Comparison of ENCODE assay signal across 23 mouse cellular contexts in the genomic region with DNA sequence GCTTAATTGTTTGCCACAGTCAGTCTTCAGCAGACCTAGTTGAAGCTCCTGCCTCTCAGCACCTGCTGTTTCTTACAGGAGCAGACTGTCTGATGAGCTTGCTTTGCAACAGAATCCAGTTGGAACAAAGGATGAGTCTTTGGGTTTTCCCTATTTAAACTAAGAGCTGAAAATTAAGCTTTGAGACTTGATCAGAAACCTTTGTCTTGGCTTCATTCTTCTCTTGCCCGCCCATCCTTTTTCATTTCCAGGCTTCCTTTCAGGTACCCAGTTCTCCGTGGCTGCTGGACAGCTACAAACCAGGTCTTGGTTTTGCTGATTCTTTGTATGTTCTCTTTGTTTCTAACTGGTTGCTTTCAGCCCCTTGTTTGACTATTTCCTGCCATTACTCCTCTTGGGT. TPM values are rescaled to one million over a fixed set of nuclear protein-coding genes. Genes with fewer than 3 reads are reported as not detected.
DNase-seq lines count a peak whose midpoint lies in the region; ATAC-seq and TF ChIP-seq lines count a peak whose summit lies in the region.
"Had no signal": no experiment of that assay in that cellular context is flagged by ENCODE, and none has a peak within 500 bp of the region (broad histone marks: within the 10 kb centered on the region; RNA-seq: fewer than 3 reads in every experiment).

No protein-coding gene starts in this region.

- H3K4me1 ChIP-seq in ES-Bruce4 (ENCODE audit: control insufficient read depth, insufficient read depth, low read length) (no peaks in the 10 kb centered on the region), ES-E14 (ENCODE audit: control insufficient read depth in 2 of 2, insufficient read depth in 2 of 2, low read length in 2 of 2, poor library complexity in 1 of 2) (no peaks in the 10 kb centered on the region; a peak in 1 of 4 replicates)
- no peaks in the 10 kb centered on the region for H3K4me1 ChIP-seq in midbrain, embryonic 11.5 days (ENCODE audit: control insufficient read depth, insufficient read depth, low read length)
- H3K4me1 ChIP-seq in forebrain, embryonic 10.5 days, result no peaks in the 10 kb centered on the region
- H3K4me1 ChIP-seq: embryonic facial prominence, embryonic 13.5 days; embryonic facial prominence, embryonic 15.5 days; forebrain, embryonic 12.5 days had no signal

- WGBS in midbrain, embryonic 11.5 days, result 67% methylated on average over 2 of the region's 2 CpGs
- WGBS in forebrain, embryonic 10.5 days, result 70% methylated on average over 2 of the region's 2 CpGs

- in situ Hi-C loops in ES-E14 (cut with MboI; ENCODE audit: low sequenced_read_pairs in 2 of 2, unreplicated experiment in 2 of 2), result no loop called here

- H3K36me3 ChIP-seq in ES-Bruce4 (ENCODE audit: control insufficient read depth, insufficient read depth, low read length, poor library complexity, severe bottlenecking) (no peaks in the 10 kb centered on the region), ES-E14 (ENCODE audit: control insufficient read depth, insufficient read depth, low read length, poor library complexity, severe bottlenecking) (no peaks in the 10 kb centered on the region)
- H3K36me3 ChIP-seq in midbrain, embryonic 11.5 days (ENCODE audit: control insufficient read depth, insufficient read depth, low read length), result no peaks in the 10 kb centered on the region
- no peaks in the 10 kb centered on the region for H3K36me3 ChIP-seq in forebrain, embryonic 10.5 days (replicated peaks)
- H3K36me3 ChIP-seq: embryonic facial prominence, embryonic 13.5 days; embryonic facial prominence, embryonic 15.5 days; forebrain, embryonic 12.5 days had no signal

- no peak for TF ChIP-seq EP300 in ES-Bruce4 (IDR thresholded peaks at IDR 0.05; ENCODE audit: insufficient read depth, low read depth, low read length)

- H3K27ac ChIP-seq in ES-Bruce4 (ENCODE audit: insufficient read depth, low read length) (peak overlapping the region; percentile 42), ES-E14 (ENCODE audit: insufficient read depth, low read depth, low read length, poor library complexity, severe bottlenecking) (no peak overlapping the region)
- no peak overlapping the region for H3K27ac ChIP-seq in midbrain, embryonic 11.5 days (ENCODE audit: low read depth, low read length)
- no peak overlapping the region for H3K27ac ChIP-seq in forebrain, embryonic 10.5 days
- H3K27ac ChIP-seq: embryonic facial prominence, embryonic 13.5 days; embryonic facial prominence, embryonic 15.5 days; forebrain, embryonic 12.5 days had no signal

- H3K9me3 ChIP-seq in ES-Bruce4 (replicated peaks; ENCODE audit: control insufficient read depth, insufficient read depth, low read length, poor library complexity, severe bottlenecking) (peaks cover 3% of the 10 kb centered on the region), ES-E14 (ENCODE audit: control insufficient read depth, insufficient read depth, low read depth, low read length) (no peaks in the 10 kb centered on the region)
- peaks cover 3% of the 10 kb centered on the region; the same call in 1 of the 2 replicates for H3K9me3 ChIP-seq in midbrain, embryonic 11.5 days (ENCODE audit: control insufficient read depth, low read length)
- peaks cover 13% of the 10 kb centered on the region for H3K9me3 ChIP-seq in forebrain, embryonic 10.5 days
- H3K9me3 ChIP-seq: embryonic facial prominence, embryonic 13.5 days; forebrain, embryonic 12.5 days had no signal

- H3K4me3 ChIP-seq in ES-Bruce4 (ENCODE audit: low read depth, low read length), result no peak overlapping the region
- no peak overlapping the region for H3K4me3 ChIP-seq in ES-E14 (ENCODE audit: insufficient read depth in 1 of 2, low read depth in 1 of 2, low read length in 2 of 2, poor library complexity in 1 of 2, severe bottlenecking in 1 of 2)
- no peak overlapping the region for H3K4me3 ChIP-seq in midbrain, embryonic 11.5 days (ENCODE audit: low read depth, low read length)
- no peak overlapping the region for H3K4me3 ChIP-seq in forebrain, embryonic 10.5 days
- H3K4me3 ChIP-seq: embryonic facial prominence, embryonic 13.5 days; embryonic facial prominence, embryonic 15.5 days; forebrain, embryonic 12.5 days had no signal

- no peak for TF ChIP-seq POLR2A in ES-Bruce4 (IDR thresholded peaks at IDR 0.05; ENCODE audit: insufficient read depth, low read length)

- no peak for ATAC-seq in midbrain, embryonic 11.5 days (ENCODE audit: low FRiP score)
- ATAC-seq: CD4-positive, CD25-positive, alpha-beta regulatory T cell, adult 4 months; forebrain, embryonic 14.5 days; forebrain, embryonic 16.5 days had no signal

- H3K4me2 ChIP-seq in midbrain, embryonic 11.5 days, result no peak overlapping the region
- H3K4me2 ChIP-seq: embryonic facial prominence, embryonic 13.5 days; embryonic facial prominence, embryonic 15.5 days; forebrain, embryonic 12.5 days had no signal

- H3K9ac ChIP-seq in ES-Bruce4 (ENCODE audit: low read depth, poor library complexity, severe bottlenecking) (no peak overlapping the region), ES-E14 (ENCODE audit: insufficient read depth, low read depth, low read length, poor library complexity, severe bottlenecking) (no peak overlapping the region)
- H3K9ac ChIP-seq in midbrain, embryonic 11.5 days (ENCODE audit: low read length), result no peak overlapping the region
- H3K9ac ChIP-seq: embryonic facial prominence, embryonic 13.5 days; embryonic facial prominence, embryonic 15.5 days; forebrain, embryonic 12.5 days had no signal

- no peaks in the 10 kb centered on the region for H3K27me3 ChIP-seq in ES-Bruce4 (ENCODE audit: control insufficient read depth, insufficient read depth, low read length, poor library complexity, severe bottlenecking)
- no peaks in the 10 kb centered on the region for H3K27me3 ChIP-seq in midbrain, embryonic 11.5 days (ENCODE audit: control insufficient read depth, insufficient read depth, low read length)
- no peaks in the 10 kb centered on the region for H3K27me3 ChIP-seq in forebrain, embryonic 10.5 days (ENCODE audit: poor library complexity, severe bottlenecking)
- H3K27me3 ChIP-seq: CH12.LX; embryonic facial prominence, embryonic 13.5 days; embryonic facial prominence, embryonic 15.5 days; forebrain, embryonic 12.5 days had no signal

- peak; percentile 26 for DNase-seq in ES-E14 (ENCODE audit: low read depth, low spot score)
- peak; percentile 66 for DNase-seq in ZHBTc4 (ENCODE audit: low read depth, low spot score)
- no peak for DNase-seq in midbrain, embryonic 11.5 days (ENCODE audit: low spot score, missing footprints)
- DNase-seq in forebrain, embryonic 10.5 days (ENCODE audit: extremely low spot score, low spot score), result no peak
- DNase-seq: adrenal gland, adult 2 months; adrenal gland, postnatal 10 days; adrenal gland, postnatal 25 days; B cell, adult 2 months; cerebellum, adult 11 months; cerebellum, adult 18-20 months; cerebellum, adult 8-10 months; cerebellum, adult 9-11 months; cerebellum, postnatal 14 days; cerebellum, postnatal 36 days; embryo, embryonic 11 days had no signal

- no peak for TF ChIP-seq CTCF in ES-Bruce4 (IDR thresholded peaks at IDR 0.05; ENCODE audit: low read depth, low read length)

TF ChIP-seq in ES-E14, 5 proteins besides CTCF, POLR2A, EP300 and RAD21:
- TF ChIP-seq MAFK (IDR thresholded peaks at IDR 0.05; ENCODE audit: insufficient read depth, low read depth, low read length) (no peak), ZNF384 (IDR thresholded peaks at IDR 0.05; ENCODE audit: low read depth, low read length) (no peak)

RNA-seq across cellular contexts. Expression of gene Vps54, which starts 30.0 kb away (rescaled TPM):
- 95.6 and 98.5 TPM in 2 replicates for polyA plus RNA-seq in ES-Bruce4 (2011; ENCODE audit: insufficient read depth, insufficient read length, low read depth, missing spikeins)
- total RNA-seq in ES-E14 (2012; rRNA removed), result 57.2 and 61.4 TPM in 2 replicates
- 14.4 and 15.0 TPM in 2 replicates for polyA plus RNA-seq in midbrain, embryonic 11.5 days (2014; fragmentation: Nextera tagmentation; extraction: Ambion mirVana)
- 11.2 and 12.3 TPM in 2 replicates for polyA plus RNA-seq in forebrain, embryonic 10.5 days (2016; fragmentation: Nextera tagmentation; extraction: Ambion mirVana)

Comparison
In these comparisons a context has a peak if more than half of its experiments do, and no peak if none do; other contexts are left out.
1. DNase-seq: peak in ES-E14 (single experiment) and ZHBTc4 (single experiment); none in midbrain, embryonic 11.5 days (single experiment) and forebrain, embryonic 10.5 days (single experiment).